Mouse (Mus musculus) layer of hippocampus, adult 2 months (tissue): ENCODE data around the gene Olfr1170. TPM values are rescaled to one million over a fixed set of nuclear protein-coding genes. Genes with fewer than 3 reads are reported as not detected.

Source experiments
- DNase-seq, 2 experiments: peaks; one replicate each; pipeline ENCODE4 v3.0.0; 2022; ENCODE audit warnings: low spot score in 2 of 2
- H3K27ac ChIP-seq: fragments of 200-600 bp; 2 replicates; pipeline ENCODE4 v1.8.1; 2022
- H3K4me3 ChIP-seq: fragments of 200-600 bp; 2 replicates; pipeline ENCODE4 v1.8.1; 2022; ENCODE audit warnings: mild to moderate bottlenecking
- CTCF ChIP-seq: fragments of 200-600 bp; conservative IDR thresholded peaks from 2 replicates; pipeline ENCODE4 v1.8.1; 2022; ENCODE audit warnings: antibody characterized with exemption, mild to moderate bottlenecking, moderate library complexity
- long read RNA-seq, 2 experiments: library from polyadenylated mRNA; stranded (forward); transcript quantifications; one replicate each; pipeline ENCODE4 v2.0.0; 2021; ENCODE audit warnings: borderline mapping rate in 2 of 2
- total RNA-seq, 2 experiments: library from RNA; stranded (reverse); gene quantifications; 2 replicates each; pipeline ENCODE4 v1.2.3; 2021

Olfr1170 gene
- total RNA-seq = not detected
- long read RNA-seq, experiment 1 = 0 reads
- long read RNA-seq, experiment 2 = 0 reads

- H3K27ac ChIP-seq = no peak within 1 kb of the TSS
- no peak for TF ChIP-seq CTCF
- H3K4me3 ChIP-seq = no peak within 1 kb of the TSS
- no peak for DNase-seq
Measured at GRCm38 (mm10) chr2:88228234-88228633, at the start of gene Olfr1170. TSS of gene Olfr1170 (minus strand) at chr2:88228334.

GRCm38 (mm10) chr2:88220784-88221183 is 7.3 kb downstream of the Olfr1170 start:
- TF ChIP-seq CTCF = no peak
- no peak overlapping the region for H3K27ac ChIP-seq
- no peak overlapping the region for H3K4me3 ChIP-seq
- DNase-seq = no peak

GRCm38 (mm10) chr2:88181580-88181979 is 46.6 kb downstream of the Olfr1170 start, which contains the start of gene Olfr1168:
TSS of gene Olfr1168 (plus strand) at chr2:88181880.
- TF ChIP-seq CTCF = no peak
- Histone ChIP-seq H3K4me3 (no peak within 1 kb of the TSS), H3K27ac (no peak within 1 kb of the TSS)
- no peak for DNase-seq

Other genes with a start within 250 kb of the Olfr1170 start
- gene Olfr1158, start 238.2 kb downstream of the Olfr1170 start, total RNA-seq = not detected
- not detected for gene Olfr1160, start 220.1 kb downstream of the Olfr1170 start, total RNA-seq
- not detected for gene Olfr1161, start 205.6 kb downstream of the Olfr1170 start, total RNA-seq
- gene Olfr73, start 190.6 kb downstream of the Olfr1170 start, total RNA-seq = not detected
- not detected for gene Olfr1162, start 177.2 kb downstream of the Olfr1170 start, total RNA-seq
- not detected for gene Olfr1163, start 156.5 kb downstream of the Olfr1170 start, total RNA-seq
- not detected for gene Olfr1164, start 134.4 kb downstream of the Olfr1170 start, total RNA-seq
- not detected for gene Olfr1166, start 100.1 kb downstream of the Olfr1170 start, total RNA-seq
- gene Olfr1167, start 73.1 kb downstream of the Olfr1170 start, total RNA-seq = not detected
- gene Olfr1168, start 46.5 kb downstream of the Olfr1170 start, total RNA-seq = not detected
- not detected for gene Olfr1173, start 51.5 kb upstream of the Olfr1170 start, total RNA-seq
- gene Olfr1174-ps, start 86.8 kb upstream of the Olfr1170 start, total RNA-seq = not detected
- not detected for gene Olfr1175-ps, start 98.9 kb upstream of the Olfr1170 start, total RNA-seq
- not detected for gene Olfr1176, start 108.4 kb upstream of the Olfr1170 start, total RNA-seq
- gene Olfr1177-ps, start 118.2 kb upstream of the Olfr1170 start, total RNA-seq = not detected
- not detected for gene Olfr1178, start 158.7 kb upstream of the Olfr1170 start, total RNA-seq
- not detected for gene Olfr1179, start 178.1 kb upstream of the Olfr1170 start, total RNA-seq
- gene Olfr1180, start 190.8 kb upstream of the Olfr1170 start, total RNA-seq = not detected
- not detected for gene Olfr1181, start 197.8 kb upstream of the Olfr1170 start, total RNA-seq
- not detected for gene Gm13757, start 220.8 kb upstream of the Olfr1170 start, total RNA-seq
- gene Olfr1183, start 226.5 kb upstream of the Olfr1170 start, total RNA-seq = not detected